Mouse (Mus musculus): ENCODE results near the gene Rgs3.

DNA sequence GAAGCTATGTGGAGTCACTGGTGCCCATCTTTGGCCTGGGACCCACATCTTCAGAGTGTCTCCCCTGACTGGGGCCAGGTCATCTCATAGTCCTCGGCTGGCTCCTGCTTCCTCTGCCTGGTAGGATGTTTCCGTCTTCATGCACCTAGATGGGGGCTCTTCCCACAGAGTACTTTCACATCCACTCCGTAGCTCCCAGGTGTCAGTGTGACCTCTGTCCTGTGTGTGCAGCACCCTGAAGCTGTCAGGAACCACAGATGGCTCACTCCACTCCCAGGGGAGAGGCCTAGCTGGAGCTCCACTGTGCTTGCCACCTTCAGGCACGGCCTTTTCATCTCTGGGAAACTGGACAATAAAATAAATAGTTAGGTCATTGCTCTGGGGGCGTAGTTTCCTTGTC is 128.5 kb downstream of the Rgs3 start:
- TF ChIP-seq POLR2A (IDR thresholded peaks at IDR 0.05; ENCODE audit: extremely low read depth, insufficient read depth, low read length), result no peak
- no peak for TF ChIP-seq CTCF (IDR thresholded peaks at IDR 0.05; ENCODE audit: low read depth, low read length)
